Mouse (Mus musculus): ENCODE measurements around the gene Mybbp1a. TPM values are rescaled to one million over a fixed set of nuclear protein-coding genes. Genes with fewer than 3 reads are reported as not detected.
A peak's percentile ranks its signal among the peaks of the same experiment; 100 is the strongest.

Gene Mybbp1a
- total and polyA plus RNA-seq, 3 experiments: 344 to 3,394 (median 602) TPM

DNA sequence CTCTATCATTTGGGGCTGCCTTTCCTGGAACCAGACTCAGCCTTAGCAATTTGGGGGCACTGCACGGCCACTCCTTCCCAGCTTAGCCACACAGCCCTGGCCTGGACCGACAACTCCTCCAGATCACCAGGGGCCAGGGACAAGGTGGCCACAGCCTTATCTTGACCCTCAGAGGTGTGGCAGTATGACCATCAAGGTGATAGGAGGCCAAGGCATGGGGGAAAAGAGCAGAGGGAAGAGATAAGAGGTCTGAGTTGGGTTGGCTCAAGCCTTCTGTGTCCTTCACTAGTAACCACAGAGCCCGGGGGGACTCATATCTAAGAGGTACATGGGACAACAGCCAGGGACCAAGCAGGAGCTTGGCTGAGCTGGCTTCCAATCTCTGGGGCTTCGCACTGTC is 40.8 kb downstream of the Mybbp1a start:
- H3K36me3 ChIP-seq (ENCODE audit: control insufficient read depth in 1 of 2, insufficient read depth in 2 of 2, low read length in 2 of 2): peaks cover 0 to 5% of the 10 kb centered on the region in 2 experiments; a peak in 2 of 4 replicates
- no peaks in the 10 kb centered on the region for H3K9me3 ChIP-seq (replicated peaks; ENCODE audit: insufficient read depth, low read length)
- H3K79me2 ChIP-seq (ENCODE audit: control insufficient read depth, insufficient read depth, low read length, poor library complexity): no peaks in the 10 kb centered on the region
- TF ChIP-seq USF1 (IDR thresholded peaks at IDR 0.05; ENCODE audit: low read depth, low read length) (no peak), ZC3H11A (IDR thresholded peaks at IDR 0.05; ENCODE audit: low read depth, low read length) (no peak), KAT2A (conservative IDR thresholded peaks at IDR 0.05; ENCODE audit: low read depth, low read length) (no peak), USF2 (IDR thresholded peaks at IDR 0.05; ENCODE audit: borderline replicate concordance in 1 of 2, insufficient read depth in 1 of 2, low read depth in 1 of 2, low read length in 2 of 2) (no peak), MYB (IDR thresholded peaks at IDR 0.05; ENCODE audit: low read depth, low read length) (no peak), TAL1 (IDR thresholded peaks at IDR 0.05; ENCODE audit: low read length) (peak; percentile 65), EP300 (IDR thresholded peaks at IDR 0.05; ENCODE audit: low read depth in 1 of 2, low read length in 2 of 2) (peak; percentile 31 to 57; a peak in 2 of 4 replicates), BHLHE40 (IDR thresholded peaks at IDR 0.05; ENCODE audit: borderline replicate concordance, low read depth, low read length) (no peak), CTCF (IDR thresholded peaks at IDR 0.05 in 2 of 3, conservative IDR thresholded peaks at IDR 0.05 in 1 of 3; ENCODE audit: control insufficient read depth in 1 of 3, insufficient read depth in 1 of 3, low read depth in 2 of 3, low read length in 3 of 3, poor library complexity in 1 of 3, severe bottlenecking in 1 of 3) (no peak), MAZ (IDR thresholded peaks at IDR 0.05; ENCODE audit: low read depth, low read length) (no peak), UBTF (IDR thresholded peaks at IDR 0.05; ENCODE audit: borderline replicate concordance, insufficient read depth, low read depth, low read length) (no peak), TCF12 (IDR thresholded peaks at IDR 0.05; ENCODE audit: low read depth, low read length) (no peak), E2F4 (IDR thresholded peaks at IDR 0.05; ENCODE audit: borderline replicate concordance, low read depth, low read length) (no peak), GATA1 (IDR thresholded peaks at IDR 0.05; ENCODE audit: low read depth, low read length) (peak; percentile 46; the same call in 1 of the 2 replicates), CHD1 (IDR thresholded peaks at IDR 0.05; ENCODE audit: low read depth, low read length) (no peak), SIN3A (IDR thresholded peaks at IDR 0.05; ENCODE audit: low read length) (no peak), ELF1 (IDR thresholded peaks at IDR 0.05; ENCODE audit: low read depth, low read length) (no peak), ZKSCAN1 (IDR thresholded peaks at IDR 0.05; ENCODE audit: low read depth, low read length) (no peak), ZMIZ1 (IDR thresholded peaks at IDR 0.05; ENCODE audit: low read depth, low read length) (no peak), POLR2AphosphoS2 (IDR thresholded peaks at IDR 0.05; ENCODE audit: low read length) (no peak), JUND (IDR thresholded peaks at IDR 0.05; ENCODE audit: low read depth, low read length) (no peak), RCOR1 (IDR thresholded peaks at IDR 0.05; ENCODE audit: low read depth, low read length) (no peak), MAX (IDR thresholded peaks at IDR 0.05; ENCODE audit: low read length) (no peak)
- H3K27ac ChIP-seq (ENCODE audit: control insufficient read depth, low read depth, low read length): no peak overlapping the region
- H3K27me3 ChIP-seq (ENCODE audit: control insufficient read depth in 1 of 2, insufficient read depth in 2 of 2, low read length in 2 of 2): no peaks in the 10 kb centered on the region
- no peak for DNase-seq (ENCODE audit: low read depth, low spot score)
- H3K9ac ChIP-seq (ENCODE audit: control insufficient read depth, low read depth, low read length, poor library complexity, severe bottlenecking): no peak overlapping the region
- peaks cover 0 to 27% of the 10 kb centered on the region in 2 experiments; a peak in 3 of 4 replicates for H3K4me1 ChIP-seq (ENCODE audit: control insufficient read depth in 1 of 2, insufficient read depth in 2 of 2, low read length in 2 of 2)
- H3K4me3 ChIP-seq (ENCODE audit: control insufficient read depth in 1 of 2, insufficient read depth in 1 of 2, low read depth in 2 of 2, low read length in 2 of 2): no peak overlapping the region

Measured in MEL (cell line).